Mouse (Mus musculus): ENCODE results near the gene Bves.
A peak's percentile ranks its signal among the peaks of the same experiment; 100 is the strongest.
"Not testable (repeated sequence)": the region's sequence is repeated elsewhere in the genome, so short reads cannot be mapped to it uniquely, and the experiment has no call there.

Bves gene

DNA sequence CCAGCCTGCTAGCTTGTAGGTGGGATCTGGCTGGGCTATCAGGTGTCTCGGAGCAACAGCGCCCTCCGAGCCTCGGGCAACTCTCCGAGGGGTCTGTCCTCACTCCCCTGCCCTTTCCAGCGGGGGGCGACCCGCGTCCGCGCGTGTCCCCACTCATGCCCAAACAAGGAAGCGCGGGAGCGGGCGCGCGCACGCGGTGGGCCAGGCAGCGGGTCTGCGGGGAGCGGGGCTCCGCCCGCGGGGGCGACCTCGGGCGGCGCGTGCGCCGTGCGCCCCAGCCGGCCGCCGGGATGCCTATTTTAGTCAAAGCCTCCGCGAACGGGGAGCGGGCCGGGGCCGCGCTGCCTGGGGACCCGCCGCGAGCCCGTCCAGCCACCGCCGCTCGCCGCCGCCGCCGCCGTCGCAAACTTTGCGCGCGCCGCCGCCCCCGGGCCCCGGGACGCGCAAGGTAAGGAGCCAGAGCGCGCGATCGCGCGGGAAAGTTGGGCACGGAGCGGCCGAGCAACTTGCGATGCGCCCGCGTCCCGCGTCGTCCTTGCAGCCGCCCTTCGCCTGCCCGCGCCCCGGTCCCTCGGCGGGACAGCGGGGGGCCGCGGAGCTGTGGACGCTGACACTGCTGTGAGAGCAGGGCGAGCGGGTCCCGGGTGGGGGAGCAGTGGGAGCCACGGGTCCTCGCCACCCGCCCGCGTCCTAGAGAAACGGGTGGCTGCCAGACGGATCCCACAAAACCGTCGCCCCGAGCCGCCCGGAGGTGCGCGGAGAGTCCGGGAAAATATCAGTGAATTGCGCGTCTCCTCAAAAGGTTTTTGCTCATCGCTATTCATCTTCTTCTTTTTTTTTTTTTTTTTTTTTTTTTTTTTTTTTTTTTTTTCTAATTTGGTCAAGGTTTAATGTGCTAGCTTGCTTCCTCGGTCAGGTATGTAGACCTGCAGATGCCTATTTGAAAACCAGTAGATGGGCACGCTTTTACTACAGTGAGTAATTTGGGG, at the start of gene Bves:
Gene Bves (plus strand): TSS at position 339 of the 989 bp plus-strand sequence.
- DNase-seq (ENCODE audit: low spot score in 2 of 2): peak in 1 of 2 experiments; percentile 4

GRCm38 (mm10) chr10:45288351-45288750, 47.2 kb upstream of the Bves start:
- no peak for DNase-seq (ENCODE audit: low spot score in 2 of 2)

DNA sequence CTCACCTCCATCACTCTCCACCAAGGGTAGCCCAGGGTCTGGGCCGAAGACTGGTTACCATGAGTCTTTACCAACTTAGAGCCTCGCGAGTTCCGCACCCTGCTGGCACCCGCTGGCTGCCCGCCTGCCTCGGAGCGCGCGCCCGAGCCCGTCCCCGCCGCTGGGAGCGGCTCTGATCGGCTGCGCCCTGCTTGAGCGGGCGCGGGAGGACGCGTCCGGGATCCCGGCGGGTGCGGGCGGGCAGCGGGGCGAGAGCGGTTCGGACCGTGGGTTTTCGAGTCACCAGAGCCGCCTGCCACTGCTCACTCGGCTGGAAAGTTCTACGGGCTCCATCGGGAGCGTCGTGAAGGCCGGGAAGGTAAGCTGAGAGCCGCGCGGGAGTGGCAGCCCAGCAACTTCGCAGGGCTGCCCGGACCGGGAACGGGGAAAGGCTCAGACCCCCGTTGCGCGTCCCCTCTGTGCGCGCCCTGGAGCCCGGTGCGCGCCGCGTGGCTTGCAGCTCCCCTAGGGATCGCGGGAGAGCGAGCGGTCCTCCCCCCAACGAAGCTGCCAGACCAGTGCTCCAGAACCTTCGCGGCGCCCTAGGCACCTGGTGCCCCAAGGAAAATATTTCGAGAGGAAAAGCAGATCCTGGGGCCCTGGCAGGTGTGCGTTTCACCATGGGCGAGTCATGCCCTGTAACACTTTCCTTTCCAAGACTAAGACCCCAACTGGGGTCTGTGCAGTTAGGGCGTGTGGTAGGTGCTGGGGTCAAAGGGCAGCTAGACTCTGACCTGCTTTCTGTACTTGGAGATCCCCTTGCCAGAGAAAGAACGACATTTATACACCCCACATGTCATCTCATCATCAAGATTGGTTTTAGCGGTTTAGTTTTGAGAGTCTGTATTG, 46.1 kb upstream of the Bves start:
- peak in 1 of 2 experiments; percentile 5 for DNase-seq (ENCODE audit: low spot score in 2 of 2)

GRCm38 (mm10) chr10:45290618-45291017, 45.0 kb upstream of the Bves start:
- no peak for DNase-seq (ENCODE audit: low spot score in 2 of 2)

DNA sequence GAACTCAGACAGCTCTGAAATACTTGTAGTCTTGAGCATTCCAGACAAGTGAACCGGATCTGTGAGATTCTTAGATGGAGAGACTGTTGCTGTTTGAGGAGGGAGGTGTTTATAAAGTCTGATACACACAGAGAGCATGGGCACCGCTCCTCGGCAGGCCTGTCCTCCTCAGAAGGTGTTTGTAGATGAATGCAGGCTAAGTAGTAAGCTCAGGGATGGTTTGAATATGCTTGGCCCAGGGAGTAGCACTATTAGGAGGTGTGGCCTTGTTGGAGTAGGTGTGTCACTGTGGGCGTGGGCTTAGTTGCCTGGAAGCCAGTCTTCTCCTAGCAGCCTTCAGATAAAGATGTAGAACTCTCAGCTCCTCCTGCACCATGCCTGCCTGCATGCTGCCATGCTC, 43.4 kb upstream of the Bves start:
- not testable (repeated sequence) for DNase-seq (ENCODE audit: low spot score in 2 of 2)

- DNase-seq (ENCODE audit: low spot score in 2 of 2): no peak
Measured at GRCm38 (mm10) chr10:45295093-45295492, 40.5 kb upstream of the Bves start.

GRCm38 (mm10) chr10:45298503-45298902, 37.1 kb upstream of the Bves start:
- no peak for DNase-seq (ENCODE audit: low spot score in 2 of 2)

DNA sequence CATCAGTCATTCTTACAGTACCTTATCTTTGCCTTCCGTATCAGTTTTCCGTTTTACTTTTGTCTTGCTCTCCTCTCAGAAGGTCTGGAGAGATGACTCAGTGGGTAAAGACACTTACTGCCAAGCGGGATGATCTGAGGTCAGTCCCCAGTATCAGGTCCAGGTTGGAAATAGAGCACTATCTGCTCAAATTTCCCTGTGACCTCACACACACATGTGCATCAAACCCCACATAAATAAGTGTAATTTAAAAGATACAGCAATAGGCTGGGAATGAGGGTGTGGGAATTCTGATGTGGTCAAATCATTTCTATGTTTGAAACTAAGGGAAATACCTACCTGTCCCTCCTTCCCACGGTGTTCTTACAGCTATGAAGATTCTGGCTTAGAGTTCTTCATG, 36.1 kb upstream of the Bves start:
- DNase-seq (ENCODE audit: low spot score in 2 of 2): no peak

- no peak for DNase-seq (ENCODE audit: low spot score in 2 of 2)
Measured at GRCm38 (mm10) chr10:45303315-45304036, 32.1 kb upstream of the Bves start.

DNA sequence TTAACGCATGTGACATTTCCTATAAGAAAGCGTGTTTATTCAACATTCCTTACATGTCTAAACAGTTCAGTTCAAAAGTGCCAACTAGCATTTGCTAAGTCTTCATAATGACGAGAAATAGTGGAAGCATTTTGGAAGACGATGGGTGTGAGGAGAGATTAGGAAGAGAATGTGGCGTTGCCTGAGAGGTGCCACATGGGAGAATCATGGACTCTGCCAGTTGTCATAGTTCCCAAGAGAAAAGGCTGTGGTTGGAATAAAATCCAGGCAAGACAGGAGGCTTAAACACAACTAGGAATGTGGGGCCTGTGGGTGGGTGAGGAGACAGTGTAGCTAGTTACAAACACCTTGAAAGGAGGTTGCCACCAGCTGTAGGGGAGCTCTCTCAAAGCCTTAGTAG, 30.4 kb upstream of the Bves start:
- no peak for DNase-seq (ENCODE audit: low spot score in 2 of 2)

DNA sequence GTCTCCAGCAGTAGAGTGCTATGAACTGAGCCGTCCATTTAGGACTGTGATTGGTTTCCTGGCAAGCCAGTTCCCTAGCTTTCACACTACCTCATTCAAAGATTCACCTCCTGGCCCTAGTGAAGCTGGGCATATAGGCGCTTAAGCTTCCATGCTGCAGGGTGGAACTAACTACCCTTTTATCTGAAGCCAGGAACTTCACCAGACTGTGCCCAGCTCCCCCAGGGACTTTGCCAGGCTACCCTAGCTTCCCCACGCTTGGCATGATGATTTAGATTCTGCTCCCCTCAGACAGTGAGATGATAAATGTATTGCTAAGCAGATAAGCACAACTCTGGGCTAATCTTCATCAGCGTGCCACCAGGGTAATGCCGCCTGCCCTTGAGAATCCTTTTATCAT, 24.4 kb upstream of the Bves start:
- DNase-seq (ENCODE audit: low spot score in 2 of 2): no peak

- no peak for DNase-seq (ENCODE audit: low spot score in 2 of 2)
Measured at GRCm38 (mm10) chr10:45311624-45312023, 23.9 kb upstream of the Bves start.

DNA sequence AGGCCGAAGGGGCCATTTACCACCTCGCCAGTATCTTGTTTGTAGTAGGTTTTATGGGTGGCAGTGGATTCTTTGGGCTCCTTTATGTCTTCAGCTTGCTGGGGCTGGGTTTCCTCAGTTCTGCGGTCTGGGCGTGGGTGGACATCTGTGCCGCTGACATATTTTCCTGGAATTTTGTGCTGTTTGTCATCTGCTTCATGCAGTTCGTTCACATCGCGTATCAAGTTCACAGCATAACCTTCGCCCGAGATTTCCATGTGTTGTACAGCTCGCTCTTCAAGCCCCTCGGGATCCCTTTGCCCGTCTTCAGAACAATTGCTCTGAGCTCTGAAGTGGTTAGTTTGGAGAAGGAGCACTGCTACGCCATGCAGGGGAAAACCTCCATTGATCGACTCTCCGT, 20.7 kb upstream of the Bves start:
- DNase-seq (ENCODE audit: low spot score in 2 of 2): no peak

DNA sequence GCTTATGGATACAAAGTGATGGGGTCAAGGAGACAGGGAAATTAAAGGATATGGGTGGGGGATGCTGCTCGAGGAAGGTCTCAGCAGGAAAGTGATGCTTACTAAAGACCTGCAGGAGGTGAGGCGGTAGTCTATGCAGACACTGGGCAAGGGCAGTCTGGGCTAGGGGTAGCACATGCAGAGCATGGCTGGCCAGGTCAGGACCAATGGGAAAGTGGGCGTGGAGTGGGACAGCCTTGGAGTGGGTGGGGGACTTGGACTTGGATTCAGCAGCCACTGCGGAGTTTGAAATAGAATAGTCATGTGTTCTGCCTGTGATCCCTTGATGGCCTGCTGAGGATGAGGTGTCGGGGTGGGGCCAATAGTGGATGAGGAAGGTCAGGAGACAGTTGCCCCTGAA, 16.6 kb upstream of the Bves start:
- DNase-seq (ENCODE audit: low spot score in 2 of 2): no peak

DNA sequence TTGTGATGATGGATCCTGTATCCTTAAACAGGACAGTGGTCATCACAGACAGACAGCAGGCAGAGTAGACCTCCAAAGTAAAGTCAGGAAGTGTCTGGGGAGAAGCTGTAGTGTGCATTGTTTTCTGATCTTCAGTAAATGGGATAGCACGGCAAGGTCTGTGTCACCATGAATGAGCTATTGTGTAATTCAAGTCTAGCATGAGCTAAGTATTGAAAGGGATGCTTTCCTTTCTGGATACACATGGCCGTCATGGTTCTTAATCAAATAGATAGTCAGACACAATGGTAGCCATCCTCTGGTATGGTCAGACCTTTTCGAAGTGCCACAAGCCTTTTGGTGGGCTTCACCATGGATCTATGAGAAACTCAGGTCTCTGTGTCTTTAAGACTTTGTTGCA, 15.3 kb upstream of the Bves start:
- DNase-seq (ENCODE audit: low spot score in 2 of 2): no peak

DNA sequence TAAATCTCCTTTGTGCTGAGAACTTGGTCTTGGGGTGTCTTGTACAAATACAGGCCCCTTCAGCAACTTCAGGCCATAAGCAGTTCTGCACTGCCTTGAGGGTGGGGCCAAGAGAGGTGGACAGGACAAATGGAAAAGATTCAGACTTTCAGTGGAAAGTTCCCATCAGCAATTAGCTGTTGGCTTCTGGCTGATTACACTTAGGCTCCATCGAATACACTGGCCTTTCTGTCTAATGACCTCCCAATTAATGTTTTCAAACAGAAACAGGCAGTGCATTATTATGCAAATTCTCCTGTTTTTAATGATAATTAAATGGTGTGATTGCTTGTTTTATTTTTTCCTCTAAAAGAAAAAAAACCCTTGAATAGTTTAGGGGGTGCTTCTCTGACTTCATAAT, 11.4 kb upstream of the Bves start:
- DNase-seq (ENCODE audit: low spot score in 2 of 2): no peak

DNA sequence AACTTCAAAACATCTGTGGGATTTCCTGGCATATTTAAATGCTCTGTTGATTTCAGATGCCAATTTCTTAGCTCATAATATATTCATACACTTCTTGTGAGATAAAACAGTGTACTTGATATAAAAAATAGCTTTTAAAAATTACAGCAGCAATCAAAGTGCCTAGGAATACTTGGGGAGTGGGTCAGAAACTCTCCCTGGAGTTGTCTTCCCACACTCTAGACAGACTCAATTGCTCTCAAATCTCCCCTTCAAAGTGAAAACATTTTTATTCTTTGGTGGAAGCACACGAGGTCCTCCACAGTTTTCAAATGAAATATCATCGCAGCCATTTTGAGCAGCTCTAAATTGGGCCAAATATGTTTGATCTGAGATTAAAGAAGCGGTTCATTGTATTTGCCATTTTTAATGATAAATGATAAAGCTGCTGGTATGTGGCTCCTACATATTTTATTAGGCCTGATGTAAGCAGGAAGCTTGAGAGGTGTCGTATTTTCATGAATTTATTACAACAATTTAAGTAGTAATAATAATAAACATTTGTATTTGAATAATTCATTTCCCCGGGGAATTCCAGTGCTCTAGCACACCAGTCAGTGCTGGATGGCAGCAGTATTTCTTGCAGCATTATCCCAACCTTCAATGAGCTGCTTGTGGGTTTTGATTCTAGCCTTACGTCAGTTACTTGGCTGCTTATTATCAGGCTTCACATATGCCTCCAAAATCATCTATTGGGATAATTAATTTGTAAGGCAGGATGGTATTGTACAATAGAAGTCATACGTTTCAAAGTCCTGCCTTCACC, 7.2 kb upstream of the Bves start:
- no peak for DNase-seq (ENCODE audit: low spot score in 2 of 2)

GRCm38 (mm10) chr10:45334925-45335324, 647 bp upstream of the Bves start:
- DNase-seq (ENCODE audit: low spot score in 2 of 2): no peak

DNA sequence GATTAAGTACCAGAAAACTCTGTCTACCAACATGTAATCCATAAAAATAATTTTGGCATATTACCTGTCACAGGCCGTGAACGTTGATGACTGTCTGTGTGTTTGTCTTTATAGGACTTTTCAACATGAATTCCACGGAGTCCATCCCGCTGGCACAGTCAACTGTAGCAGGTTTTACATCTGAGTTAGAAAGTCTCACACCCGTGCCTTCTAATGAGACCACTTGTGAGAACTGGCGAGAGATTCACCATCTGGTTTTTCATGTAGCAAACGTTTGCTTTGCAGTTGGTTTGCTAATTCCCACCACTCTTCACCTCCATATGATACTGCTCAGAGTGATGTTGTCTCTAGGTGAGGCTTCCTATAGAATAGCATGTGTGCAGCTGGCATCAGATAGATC, 3.5 kb downstream of the Bves start:
- no peak for DNase-seq (ENCODE audit: low spot score in 2 of 2)

- DNase-seq (ENCODE audit: low spot score in 2 of 2): no peak
Measured at GRCm38 (mm10) chr10:45344381-45344780, 8.8 kb downstream of the Bves start.

DNA sequence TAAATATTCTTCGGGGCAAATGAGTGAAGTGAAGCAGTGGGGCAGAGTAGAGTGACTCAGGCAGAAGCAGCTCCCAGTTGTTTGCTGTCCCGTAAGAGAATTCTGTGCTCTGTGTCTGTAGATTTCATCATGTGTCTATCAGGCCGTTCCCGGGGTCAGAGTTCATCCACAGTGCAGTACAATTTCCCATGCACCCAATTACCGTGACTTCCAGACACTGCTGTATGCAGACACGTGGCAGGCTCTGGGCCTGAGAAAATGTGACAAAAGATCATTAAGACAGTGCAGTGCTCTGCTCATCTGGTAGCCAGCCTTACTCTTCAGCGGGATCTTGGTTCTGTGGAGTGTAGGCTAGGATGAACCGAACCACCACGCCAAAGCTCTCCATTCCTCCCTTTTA, 9.6 kb downstream of the Bves start:
- no peak for DNase-seq (ENCODE audit: low spot score in 2 of 2)
